Mouse (Mus musculus): ENCODE measurements around the gene Slc5a5.
A peak's percentile ranks its signal among the peaks of the same experiment; 100 is the strongest.

Slc5a5 gene

DNA sequence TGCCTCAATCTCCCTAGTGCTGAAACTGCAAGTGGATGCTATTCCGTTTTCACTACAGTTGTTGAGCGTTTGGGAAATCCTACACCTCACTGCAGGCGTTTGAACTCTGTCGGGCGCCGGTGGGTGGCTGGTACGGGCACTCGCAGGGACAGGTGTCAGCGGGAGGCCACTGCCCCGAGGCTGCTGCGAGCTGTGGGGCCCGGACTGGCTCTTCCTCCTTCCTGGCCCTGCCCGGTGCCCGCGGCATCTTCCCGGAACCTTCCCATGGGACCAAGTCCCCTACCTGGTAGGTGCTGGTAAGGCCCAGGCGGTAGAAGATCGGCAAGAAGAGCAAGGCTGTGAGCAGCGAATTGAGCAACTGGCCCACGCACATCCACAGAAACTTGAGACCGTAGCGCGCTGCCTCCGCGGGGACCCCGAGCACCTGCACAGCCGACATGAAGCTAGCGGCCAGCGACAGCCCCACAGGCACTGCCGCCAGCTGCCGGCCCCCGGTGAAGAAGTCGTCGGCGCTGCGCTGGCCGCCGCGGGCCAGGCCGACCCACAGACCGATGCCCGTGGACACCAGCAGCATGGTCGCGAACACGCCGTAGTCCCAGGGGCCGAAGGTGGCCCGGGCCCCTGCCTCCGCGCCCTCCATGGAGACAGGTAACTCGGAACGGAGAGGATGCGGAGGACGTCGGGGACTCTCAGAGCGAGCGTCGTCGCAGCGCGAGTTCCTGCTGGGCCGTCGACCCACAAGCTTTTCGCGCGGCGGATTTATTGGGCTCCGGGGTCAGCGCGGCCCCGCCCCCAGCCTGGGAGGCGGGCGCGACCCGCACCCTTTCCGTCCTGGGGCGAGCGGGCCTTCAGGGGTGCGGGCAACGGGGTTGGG, at the start of gene Slc5a5:
Gene Slc5a5, minus strand, starts transcription at position 736 of the 874 bp plus-strand sequence.
- no peak for DNase-seq

DNA sequence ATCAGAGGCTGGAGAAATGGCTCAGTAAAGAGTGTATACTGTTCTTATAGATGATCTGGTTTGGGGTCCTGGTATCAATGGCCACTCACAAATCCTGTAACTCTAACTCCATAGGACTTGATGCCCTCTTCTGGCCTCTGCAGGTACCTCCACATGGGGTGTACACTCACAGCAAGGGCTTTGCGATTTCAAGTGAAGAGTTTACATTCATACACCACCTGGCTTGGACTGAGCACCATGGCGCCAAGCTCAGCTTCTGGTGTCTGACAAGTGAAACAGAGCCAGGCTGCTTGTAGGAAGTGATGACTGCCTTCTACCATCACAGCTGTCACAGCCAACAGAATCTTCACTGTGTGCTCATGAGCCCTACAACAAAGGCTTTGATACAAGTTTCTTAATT, 48.9 kb upstream of the Slc5a5 start:
- DNase-seq = no peak

- no peak for DNase-seq
Measured at GRCm38 (mm10) chr8:70937200-70937599, 44.6 kb upstream of the Slc5a5 start.

DNA sequence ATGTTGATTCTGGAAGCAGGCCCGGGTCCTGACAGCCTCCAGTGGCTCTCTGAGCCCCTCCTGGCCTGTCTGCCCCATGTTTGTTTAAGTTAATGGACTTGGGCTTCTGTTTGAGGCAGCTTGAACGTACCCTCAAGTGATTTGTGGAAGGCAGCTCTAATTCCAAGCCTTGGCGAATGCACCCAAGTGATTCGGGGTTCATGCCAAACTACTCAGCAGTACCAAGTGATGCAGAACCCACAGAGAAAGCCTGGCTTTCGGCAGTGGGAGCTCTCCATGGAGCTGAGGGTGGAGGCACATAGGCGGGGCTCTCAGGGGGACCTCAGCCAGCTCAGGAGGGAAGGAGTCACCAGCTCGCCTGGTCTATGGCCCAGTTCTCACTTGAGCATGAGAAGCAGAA, 42.2 kb upstream of the Slc5a5 start:
- DNase-seq = no peak

DNA sequence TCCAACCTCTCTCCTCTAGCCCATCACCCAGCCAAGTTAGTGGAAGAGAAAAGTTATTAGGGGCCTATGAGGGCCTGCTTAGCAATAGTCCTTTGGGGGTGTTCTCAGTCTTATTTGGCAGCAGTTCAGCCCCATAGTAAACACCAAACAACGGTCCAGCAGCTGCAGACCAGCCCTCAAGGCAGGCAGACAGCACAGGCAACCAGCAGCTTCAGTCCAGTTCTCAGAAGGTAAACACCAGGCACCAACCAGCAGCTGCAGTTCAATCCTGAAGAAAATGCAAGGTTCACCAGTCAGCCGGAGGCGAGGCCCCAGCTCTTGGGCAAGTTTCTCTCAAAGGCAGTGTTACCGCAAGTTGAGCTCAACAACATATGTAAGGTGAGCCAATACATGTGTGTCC, 40.5 kb upstream of the Slc5a5 start:
- no peak for DNase-seq

- no peak for DNase-seq
Measured at GRCm38 (mm10) chr8:70931731-70932130, 39.2 kb upstream of the Slc5a5 start.

- no peak for DNase-seq
Measured at GRCm38 (mm10) chr8:70928778-70929322, 36.3 kb upstream of the Slc5a5 start.

DNA sequence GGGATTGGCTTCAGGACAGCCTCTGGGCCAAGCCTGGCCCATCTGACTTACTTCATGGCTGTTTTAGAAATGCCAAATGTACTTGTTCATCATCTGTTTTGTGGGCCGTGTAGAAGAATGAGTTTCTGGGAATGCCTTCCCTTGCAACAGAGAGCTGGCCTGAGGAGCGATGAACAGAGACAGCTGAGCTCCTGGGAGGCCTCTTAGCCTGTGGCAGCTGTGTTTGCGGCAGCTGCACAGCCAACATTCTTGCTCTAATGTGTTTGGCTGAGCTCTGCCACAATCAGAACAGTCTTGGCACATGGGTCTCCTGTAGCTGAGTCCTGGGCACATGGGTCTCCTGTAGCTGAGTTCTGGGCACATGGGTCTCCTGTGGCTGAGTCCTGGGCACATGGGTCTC, 35.5 kb upstream of the Slc5a5 start:
- DNase-seq = no peak

DNA sequence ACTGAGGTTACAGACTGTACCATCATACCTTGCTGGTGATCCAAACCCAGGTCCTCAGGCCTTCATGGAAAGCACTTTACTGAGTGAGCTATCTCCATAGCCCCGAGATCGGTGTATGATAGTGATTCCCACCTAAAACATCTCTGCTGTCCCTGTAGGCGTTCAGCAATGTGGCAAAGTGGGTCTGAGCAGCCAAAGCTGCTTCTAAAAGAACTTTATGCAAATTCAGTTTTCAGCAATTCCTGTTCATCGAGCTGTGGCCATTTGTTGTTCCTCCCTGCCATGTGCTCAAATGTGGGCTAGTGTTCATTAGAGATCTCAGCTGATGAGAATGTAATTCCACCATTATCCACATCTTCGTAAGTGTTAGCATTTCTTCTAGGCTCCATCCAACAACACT, 33.8 kb upstream of the Slc5a5 start:
- DNase-seq = no peak

DNA sequence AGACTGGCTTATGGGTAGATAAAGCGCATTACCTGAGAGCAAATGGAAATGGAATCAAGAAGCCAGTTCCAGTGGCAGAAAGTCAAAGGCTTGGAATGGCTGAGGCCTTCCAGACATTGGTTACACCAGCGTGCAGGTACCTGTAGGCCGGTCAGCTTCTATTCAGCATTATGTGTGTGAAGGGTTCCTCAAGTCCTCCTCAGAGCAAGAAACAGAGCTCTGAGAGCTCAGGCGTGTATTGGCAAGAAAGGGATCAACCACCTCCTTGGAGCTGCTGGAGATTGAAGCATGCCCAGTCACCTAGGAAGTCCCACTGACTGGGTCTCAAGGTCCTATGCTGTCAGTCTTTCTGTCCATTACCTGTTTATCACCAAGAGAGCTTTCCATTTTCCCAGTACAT, 33.2 kb upstream of the Slc5a5 start:
- no peak for DNase-seq

DNA sequence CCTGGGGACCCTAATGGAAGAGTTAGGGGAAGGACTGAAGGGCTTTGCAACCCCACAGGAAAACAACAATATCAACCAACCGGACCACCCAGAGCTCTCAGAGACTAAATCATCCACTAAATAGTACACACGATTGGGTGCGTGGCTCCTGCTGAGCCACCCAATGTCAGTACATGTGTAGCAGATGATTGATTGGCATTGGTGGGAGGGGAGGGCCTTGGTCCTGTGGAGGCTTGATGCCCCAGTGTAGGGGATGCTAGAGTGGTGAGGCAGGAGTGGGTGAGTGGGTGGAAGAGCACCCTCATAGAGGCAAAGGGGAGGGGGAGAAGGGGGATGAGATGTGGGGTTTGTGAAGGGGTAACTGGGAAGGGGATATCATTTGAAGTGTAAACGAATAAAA, 31.6 kb upstream of the Slc5a5 start:
- no peak for DNase-seq

DNA sequence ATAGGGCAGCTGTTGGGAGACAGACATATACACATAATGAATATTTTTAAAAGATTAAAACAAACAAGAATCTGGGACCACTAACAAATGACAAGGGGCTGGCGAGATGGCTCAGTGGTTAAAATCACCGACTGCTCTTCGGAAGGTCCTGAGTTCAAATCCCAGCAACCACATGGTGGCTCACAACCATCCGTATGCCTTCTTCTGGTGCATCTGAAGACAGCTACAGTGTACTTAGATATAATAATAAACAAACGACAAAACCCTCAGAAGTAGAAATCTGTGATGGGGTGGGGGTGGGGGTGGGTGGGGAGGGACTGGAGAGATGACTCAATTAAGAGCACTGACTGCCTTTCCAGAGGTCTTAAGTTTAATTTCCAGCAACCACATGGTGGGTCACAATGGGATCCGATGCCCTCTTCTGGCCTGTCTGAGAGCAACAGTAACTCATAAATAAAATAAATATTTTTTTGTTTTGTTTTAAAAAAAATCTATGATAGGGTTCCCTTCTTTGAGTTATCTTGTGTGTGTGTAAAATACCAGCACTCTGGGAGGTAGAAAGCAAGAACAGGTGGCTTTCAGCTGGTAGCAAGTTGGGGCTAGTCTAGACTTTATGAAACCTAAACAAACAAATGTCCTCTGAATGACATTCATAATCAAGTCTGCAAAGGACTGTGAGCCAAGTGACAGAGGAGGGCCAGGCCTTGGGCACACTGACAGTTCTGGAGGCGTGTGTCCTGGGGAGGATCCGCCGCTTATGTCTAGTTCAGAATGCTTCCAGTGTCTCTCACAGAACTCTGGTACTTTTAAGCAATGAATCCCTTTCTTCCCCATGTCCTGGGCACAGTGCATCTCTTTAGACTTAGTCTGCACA, 27.7 kb upstream of the Slc5a5 start:
- no peak for DNase-seq

DNA sequence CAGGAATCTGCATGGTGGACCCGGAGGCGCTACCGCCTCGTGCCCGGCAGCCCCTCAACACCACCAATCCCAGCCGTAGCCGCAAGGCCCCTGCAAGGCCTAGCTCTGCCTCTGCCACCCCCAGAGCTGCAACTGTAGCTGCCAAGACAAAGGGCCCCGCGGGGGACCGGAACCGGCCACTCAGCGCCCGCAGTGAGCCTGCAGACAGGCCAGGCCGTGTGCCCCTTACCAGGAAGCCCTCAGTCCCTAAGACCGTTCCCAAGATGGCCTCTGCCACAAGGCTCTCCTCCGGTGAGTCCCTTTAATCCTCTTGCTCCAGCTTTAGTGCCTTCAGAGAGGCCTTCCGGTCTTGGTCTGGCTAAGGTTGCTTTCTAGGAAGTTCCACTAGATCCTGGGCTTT, 22.1 kb upstream of the Slc5a5 start:
- no peak for DNase-seq

DNA sequence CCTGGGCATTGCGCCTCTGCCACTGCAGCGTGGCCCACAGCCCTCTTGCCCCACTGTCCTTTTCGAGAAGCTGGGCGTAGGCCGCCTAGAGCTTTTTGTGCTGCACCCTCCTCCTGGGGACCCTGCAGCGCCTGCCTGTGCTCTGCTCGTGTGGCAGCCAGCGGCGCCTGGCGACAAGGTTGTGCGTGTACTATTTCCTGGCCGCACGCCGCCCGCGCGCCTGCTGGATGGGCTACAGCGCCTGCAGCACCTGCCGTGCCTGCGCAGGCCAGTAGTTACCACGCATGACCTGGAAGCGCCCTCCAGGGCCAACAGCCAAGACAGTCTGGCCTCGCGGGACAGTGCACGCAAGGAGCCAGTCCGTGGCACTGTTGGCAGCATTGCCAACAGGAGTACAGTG, 21.0 kb upstream of the Slc5a5 start:
- no peak for DNase-seq

GRCm38 (mm10) chr8:70912955-70913354, 20.4 kb upstream of the Slc5a5 start:
- DNase-seq = no peak

- no peak for DNase-seq
Measured at GRCm38 (mm10) chr8:70911596-70911995, 19.0 kb upstream of the Slc5a5 start.

DNA sequence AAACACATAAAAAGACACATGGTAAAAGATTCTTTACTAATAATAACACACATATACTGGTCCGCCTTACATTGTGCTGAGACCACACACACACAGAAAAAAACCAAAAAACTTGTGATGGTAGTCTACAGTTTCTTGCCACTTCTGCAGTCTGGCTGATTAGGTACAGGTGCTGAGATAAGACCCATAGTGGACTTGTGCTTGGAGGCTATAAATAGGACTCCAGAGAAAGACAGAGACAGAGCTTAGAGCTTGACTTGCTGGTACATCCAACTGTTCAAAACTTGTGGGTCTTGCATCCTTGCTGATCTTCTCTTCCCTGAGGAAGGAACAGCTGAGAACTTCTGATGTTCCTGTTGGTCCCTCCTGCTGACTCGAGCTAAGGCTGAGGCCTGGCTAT, 15.0 kb upstream of the Slc5a5 start:
- DNase-seq = no peak

DNA sequence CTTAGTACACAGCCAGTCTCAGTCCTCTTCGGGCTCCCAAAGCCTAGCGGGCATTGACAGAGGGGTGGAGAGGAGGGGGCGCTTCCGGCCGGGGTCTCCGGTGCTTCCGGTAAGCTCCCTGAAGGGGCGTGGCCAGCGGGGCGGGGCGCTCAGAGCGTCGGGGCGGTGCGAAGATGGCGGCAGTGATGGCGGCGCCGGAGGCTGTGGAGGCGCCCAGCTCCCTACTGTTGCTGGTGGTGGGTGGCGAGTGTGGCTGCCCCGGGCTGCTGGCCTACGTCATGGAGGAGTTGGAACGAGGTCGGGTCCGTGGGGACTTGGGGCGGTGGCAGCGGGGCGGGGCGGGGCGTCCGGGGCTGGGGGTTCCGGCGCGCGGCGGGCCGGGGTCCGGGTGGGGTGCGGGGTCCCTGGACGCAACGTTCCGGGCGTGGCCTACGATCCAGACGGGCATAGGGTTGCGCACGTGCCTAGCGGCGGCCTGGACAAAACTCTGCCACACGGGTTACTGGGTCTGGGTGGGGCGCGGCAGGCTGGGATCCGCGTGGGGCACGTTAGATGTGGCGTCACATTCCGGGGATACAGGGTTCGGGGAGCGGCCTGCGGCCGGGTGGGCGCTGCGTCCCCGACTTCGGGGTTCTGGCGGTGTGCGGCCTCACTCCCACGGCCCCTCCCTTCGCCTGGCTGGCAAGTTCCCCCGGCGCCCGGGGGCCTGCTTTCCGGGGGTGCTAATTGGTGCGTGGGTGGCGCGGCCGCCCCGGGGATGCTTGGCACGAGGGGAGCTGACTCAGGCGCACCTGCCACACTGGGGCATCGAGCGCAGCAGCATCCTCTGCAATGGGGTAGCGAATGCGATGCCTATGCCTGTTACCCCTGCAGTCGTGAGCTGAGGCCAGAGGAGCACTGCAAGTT, 13.5 kb upstream of the Slc5a5 start, which contains the start of gene Map1s:
Gene Map1s, plus strand, starts transcription at position 102 of the 906 bp plus-strand sequence.
- DNase-seq = peak; percentile 61 to 74

DNA sequence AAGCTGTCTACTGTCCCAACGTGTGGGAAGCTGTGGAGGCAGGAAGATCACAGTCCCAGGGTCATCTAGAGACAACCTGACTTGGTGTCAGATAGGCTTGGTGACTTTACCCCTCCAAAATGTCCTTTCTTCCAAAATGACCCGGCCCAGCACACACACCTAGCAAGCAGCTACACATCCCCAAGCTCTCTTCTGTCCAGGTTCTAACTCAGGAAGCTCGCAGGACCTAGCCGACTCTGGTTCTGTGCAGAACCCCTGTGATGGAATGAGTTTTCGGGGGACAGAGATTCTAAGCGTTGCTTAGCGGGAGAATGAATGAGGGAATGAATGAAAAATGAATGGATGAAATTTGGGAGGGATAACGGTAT, 12.9 kb upstream of the Slc5a5 start:
- DNase-seq = no peak

- peak; percentile 65 to 81 for DNase-seq
Measured at GRCm38 (mm10) chr8:70904532-70904931, 12.0 kb upstream of the Slc5a5 start.

- DNase-seq = no peak
Measured at GRCm38 (mm10) chr8:70903582-70903981, 11.0 kb upstream of the Slc5a5 start.

GRCm38 (mm10) chr8:70903112-70903511, 10.6 kb upstream of the Slc5a5 start:
- DNase-seq = no peak

- DNase-seq = no peak
Measured at GRCm38 (mm10) chr8:70902211-70902610, 9.7 kb upstream of the Slc5a5 start.

All from lung, adult 18-20 months (tissue).